Mouse (Mus musculus): ENCODE measurements around the gene Gm20388.
A peak's percentile ranks its signal among the peaks of the same experiment; 100 is the strongest.

DNA sequence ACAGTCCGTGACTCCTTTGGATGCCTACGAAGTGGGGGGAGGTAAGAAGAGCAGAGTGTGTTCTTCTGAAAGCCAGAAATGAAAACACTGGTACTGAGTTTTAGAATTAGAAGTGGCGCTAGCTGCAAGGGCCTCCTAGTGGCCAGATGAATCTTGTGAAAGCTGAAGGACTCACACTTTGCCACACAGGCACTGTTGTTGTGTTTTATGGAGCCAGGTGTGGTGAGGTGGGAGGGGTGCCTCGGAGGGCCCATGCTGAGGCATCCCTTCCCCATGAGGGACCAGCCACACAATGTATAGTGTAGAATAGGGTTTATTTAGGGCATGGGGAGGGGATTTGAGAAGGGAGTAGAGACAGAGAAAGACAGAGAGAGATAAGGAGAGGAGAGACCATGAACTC is 3587.1 kb downstream of the Gm20388 start:
- peak; percentile 36 for TF ChIP-seq CTCF (IDR thresholded peaks at IDR 0.05; ENCODE audit: low read depth)
- TF ChIP-seq EP300 (optimal IDR thresholded peaks at IDR 0.05) = no peak
